Mouse (Mus musculus) lung, adult 2 months (tissue): ENCODE results near the gene Impdh2.

Source experiments
- CTCF ChIP-seq: fragments of 200-500 bp; IDR thresholded peaks from 2 replicates; pipeline ENCODE4 v1.5.1; 2011; ENCODE audit warnings: mild to moderate bottlenecking, low read length, control low read depth; ENCODE audit not compliant: insufficient read depth
- POLR2A ChIP-seq: fragments of 200-500 bp; IDR thresholded peaks from 2 replicates; pipeline ENCODE4 v1.6.1; 2011; ENCODE audit warnings: low read depth, mild to moderate bottlenecking, control low read depth, low read length, borderline replicate concordance; ENCODE audit errors: extremely low read depth

DNA sequence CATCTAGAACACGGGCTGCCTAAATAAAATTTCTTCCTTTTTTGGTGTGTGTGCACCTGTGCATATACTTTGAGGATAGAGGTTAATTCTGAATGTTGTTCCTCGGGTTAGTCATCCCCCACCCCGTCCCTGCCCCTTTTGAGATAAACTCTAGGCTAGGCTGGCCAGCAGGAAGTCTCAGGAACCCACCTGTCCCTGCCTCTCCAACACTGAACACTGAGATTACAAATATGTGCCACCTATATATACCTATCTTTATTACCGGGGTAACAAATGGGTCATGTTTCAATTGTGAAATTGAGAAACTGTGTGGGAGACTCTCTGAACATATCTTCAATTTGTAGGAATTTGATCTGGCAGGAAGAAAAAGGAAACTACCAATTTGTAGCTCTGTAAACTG lies 48.8 kb downstream of the Impdh2 start:
- no peak for TF ChIP-seq CTCF
- TF ChIP-seq POLR2A: no peak
